Mouse (Mus musculus): ENCODE data around the gene Nostrin. TPM values are rescaled to one million over a fixed set of nuclear protein-coding genes. Genes with fewer than 3 reads are reported as not detected.

The Nostrin gene
- polyA plus RNA-seq, 1 experiment from 2014 or later = 0.84 TPM

GRCm38 (mm10) chr2:69112609-69113008 lies 23.0 kb upstream of the Nostrin start:
- no peaks in the 10 kb centered on the region for H3K27me3 ChIP-seq (ENCODE audit: low read depth, poor library complexity, severe bottlenecking)
- no peak overlapping the region for H3K4me3 ChIP-seq
- H3K27ac ChIP-seq (replicated peaks) = no peak overlapping the region
- peaks cover 6% of the 10 kb centered on the region; the same call in 1 of the 2 replicates for H3K9me3 ChIP-seq (replicated peaks)
- no peaks in the 10 kb centered on the region for H3K4me1 ChIP-seq
- WGBS = 87% methylated on average over 5 of the region's 5 CpGs
- no peak for DNase-seq (ENCODE audit: low spot score)
- H3K36me3 ChIP-seq = 0 out of 2 replicates have a peak, but pooled peaks cover 2% of the 10 kb centered on the region

GRCm38 (mm10) chr2:69113829-69114547 lies 21.6 kb upstream of the Nostrin start:
- no peak for DNase-seq (ENCODE audit: low spot score)
- WGBS = 91% methylated on average over 10 of the region's 10 CpGs
- no peaks in the 10 kb centered on the region for H3K27me3 ChIP-seq (ENCODE audit: low read depth, poor library complexity, severe bottlenecking)
- H3K27ac ChIP-seq (replicated peaks) = no peak overlapping the region
- 0 out of 2 replicates have a peak, but pooled peaks cover 2% of the 10 kb centered on the region for H3K36me3 ChIP-seq
- peaks cover 6% of the 10 kb centered on the region; the same call in 1 of the 2 replicates for H3K9me3 ChIP-seq (replicated peaks)
- no peak overlapping the region for H3K4me3 ChIP-seq
- H3K4me1 ChIP-seq = no peaks in the 10 kb centered on the region

GRCm38 (mm10) chr2:69115921-69116320 lies 19.7 kb upstream of the Nostrin start:
- H3K4me1 ChIP-seq = no peaks in the 10 kb centered on the region
- no peaks in the 10 kb centered on the region for H3K27me3 ChIP-seq (ENCODE audit: low read depth, poor library complexity, severe bottlenecking)
- H3K27ac ChIP-seq (replicated peaks) = no peak overlapping the region
- peaks cover 6% of the 10 kb centered on the region; the same call in 1 of the 2 replicates for H3K9me3 ChIP-seq (replicated peaks)
- DNase-seq (ENCODE audit: low spot score) = no peak
- H3K36me3 ChIP-seq = 0 out of 2 replicates have a peak, but pooled peaks cover 2% of the 10 kb centered on the region
- WGBS = 87% methylated on average over 3 of the region's 3 CpGs
- no peak overlapping the region for H3K4me3 ChIP-seq

- no peaks in the 10 kb centered on the region for H3K4me1 ChIP-seq
- 86% methylated on average over 4 of the region's 4 CpGs for WGBS
- no peak for DNase-seq (ENCODE audit: low spot score)
- H3K9me3 ChIP-seq (replicated peaks) = peaks cover 6% of the 10 kb centered on the region; the same call in 1 of the 2 replicates
- no peak overlapping the region for H3K27ac ChIP-seq (replicated peaks)
- H3K27me3 ChIP-seq (ENCODE audit: low read depth, poor library complexity, severe bottlenecking) = no peaks in the 10 kb centered on the region
- H3K4me3 ChIP-seq = no peak overlapping the region
- H3K36me3 ChIP-seq = no peaks in the 10 kb centered on the region
Observed at GRCm38 (mm10) chr2:69116767-69117166, 18.8 kb upstream of the Nostrin start.

- no peak for DNase-seq (ENCODE audit: low spot score)
- 90% methylated on average over 1 of the region's 1 CpGs for WGBS
- no peaks in the 10 kb centered on the region for H3K4me1 ChIP-seq
- no peak overlapping the region for H3K4me3 ChIP-seq
- H3K36me3 ChIP-seq = no peaks in the 10 kb centered on the region
- H3K27me3 ChIP-seq (ENCODE audit: low read depth, poor library complexity, severe bottlenecking) = no peaks in the 10 kb centered on the region
- no peak overlapping the region for H3K27ac ChIP-seq (replicated peaks)
- H3K9me3 ChIP-seq (replicated peaks) = peaks cover 6% of the 10 kb centered on the region; the same call in 1 of the 2 replicates
Observed at GRCm38 (mm10) chr2:69118994-69119393, 16.6 kb upstream of the Nostrin start.

GRCm38 (mm10) chr2:69119718-69120117 lies 15.9 kb upstream of the Nostrin start:
- Histone ChIP-seq H3K27ac (replicated peaks) (no peak overlapping the region), H3K36me3 (no peaks in the 10 kb centered on the region), H3K4me1 (no peaks in the 10 kb centered on the region), H3K27me3 (ENCODE audit: low read depth, poor library complexity, severe bottlenecking) (no peaks in the 10 kb centered on the region), H3K9me3 (replicated peaks) (peaks cover 6% of the 10 kb centered on the region; the same call in 1 of the 2 replicates), H3K4me3 (no peak overlapping the region)
- 91% methylated on average over 2 of the region's 2 CpGs for WGBS
- no peak for DNase-seq (ENCODE audit: low spot score)

GRCm38 (mm10) chr2:69121681-69122080 lies 13.9 kb upstream of the Nostrin start:
- 88% methylated on average over 4 of the region's 4 CpGs for WGBS
- no peaks in the 10 kb centered on the region for H3K27me3 ChIP-seq (ENCODE audit: low read depth, poor library complexity, severe bottlenecking)
- no peaks in the 10 kb centered on the region for H3K36me3 ChIP-seq
- H3K4me1 ChIP-seq = peaks cover 7% of the 10 kb centered on the region
- no peaks in the 10 kb centered on the region for H3K9me3 ChIP-seq (replicated peaks)
- no peak overlapping the region for H3K4me3 ChIP-seq
- DNase-seq (ENCODE audit: low spot score) = no peak
- H3K27ac ChIP-seq (replicated peaks) = no peak overlapping the region

GRCm38 (mm10) chr2:69125425-69125824 lies 10.2 kb upstream of the Nostrin start:
- H3K9me3 ChIP-seq (replicated peaks) = no peaks in the 10 kb centered on the region
- H3K36me3 ChIP-seq = no peaks in the 10 kb centered on the region
- no peak overlapping the region for H3K4me3 ChIP-seq
- peaks cover 27% of the 10 kb centered on the region for H3K4me1 ChIP-seq
- H3K27me3 ChIP-seq (ENCODE audit: low read depth, poor library complexity, severe bottlenecking) = no peaks in the 10 kb centered on the region
- no peak overlapping the region for H3K27ac ChIP-seq (replicated peaks)
- WGBS = 64% methylated on average over 3 of the region's 3 CpGs
- no peak for DNase-seq (ENCODE audit: low spot score)

GRCm38 (mm10) chr2:69128321-69128720 lies 7.3 kb upstream of the Nostrin start:
- DNase-seq (ENCODE audit: low spot score) = no peak
- H3K4me3 ChIP-seq = no peak overlapping the region
- H3K36me3 ChIP-seq = no peaks in the 10 kb centered on the region
- H3K27me3 ChIP-seq (ENCODE audit: low read depth, poor library complexity, severe bottlenecking) = no peaks in the 10 kb centered on the region
- no peaks in the 10 kb centered on the region for H3K9me3 ChIP-seq (replicated peaks)
- 85% methylated on average over 7 of the region's 7 CpGs for WGBS
- peaks cover 46% of the 10 kb centered on the region for H3K4me1 ChIP-seq
- H3K27ac ChIP-seq (replicated peaks) = peak overlapping the region; percentile 60

- H3K9me3 ChIP-seq (replicated peaks) = no peaks in the 10 kb centered on the region
- no peaks in the 10 kb centered on the region for H3K36me3 ChIP-seq
- peak; percentile 73 for DNase-seq (ENCODE audit: low spot score)
- WGBS = 39% methylated on average over 10 of the region's 10 CpGs
- H3K27me3 ChIP-seq (ENCODE audit: low read depth, poor library complexity, severe bottlenecking) = no peaks in the 10 kb centered on the region
- H3K4me1 ChIP-seq = peaks cover 46% of the 10 kb centered on the region
- no peak overlapping the region for H3K4me3 ChIP-seq
- H3K27ac ChIP-seq (replicated peaks) = peak overlapping the region; percentile 60; the same call in 1 of the 2 replicates
Observed at GRCm38 (mm10) chr2:69128921-69129395, 6.6 kb upstream of the Nostrin start.

- Histone ChIP-seq H3K27me3 (ENCODE audit: low read depth, poor library complexity, severe bottlenecking) (no peaks in the 10 kb centered on the region), H3K36me3 (no peaks in the 10 kb centered on the region), H3K4me1 (peaks cover 46% of the 10 kb centered on the region), H3K9me3 (replicated peaks) (no peaks in the 10 kb centered on the region), H3K4me3 (no peak overlapping the region), H3K27ac (replicated peaks) (peak overlapping the region; percentile 60; the same call in 1 of the 2 replicates)
- DNase-seq (ENCODE audit: low spot score) = no peak
- WGBS = 67% methylated on average over 7 of the region's 7 CpGs
Observed at GRCm38 (mm10) chr2:69129425-69130210, 6.0 kb upstream of the Nostrin start.

GRCm38 (mm10) chr2:69132046-69132445 lies 3.6 kb upstream of the Nostrin start:
- no peak overlapping the region for H3K4me3 ChIP-seq
- H3K27me3 ChIP-seq (ENCODE audit: low read depth, poor library complexity, severe bottlenecking) = no peaks in the 10 kb centered on the region
- H3K27ac ChIP-seq (replicated peaks) = no peak overlapping the region
- no peaks in the 10 kb centered on the region for H3K9me3 ChIP-seq (replicated peaks)
- no peaks in the 10 kb centered on the region for H3K36me3 ChIP-seq
- H3K4me1 ChIP-seq = peaks cover 43% of the 10 kb centered on the region
- DNase-seq (ENCODE audit: low spot score) = no peak
- 65% methylated on average over 3 of the region's 3 CpGs for WGBS
